Mouse (Mus musculus) cerebellum, adult 2 months (tissue): Measurements from ENCODE around the gene Pdpn. TPM values are rescaled to one million over a fixed set of nuclear protein-coding genes. Genes with fewer than 3 reads are reported as not detected.
A peak's percentile ranks its signal among the peaks of the same experiment; 100 is the strongest.
"Not testable (repeated sequence)": the region's sequence is repeated elsewhere in the genome, so short reads cannot be mapped to it uniquely, and the experiment has no call there.

ENCODE experiments used
- DNase-seq, 2 experiments: peaks; one replicate each; pipeline ENCODE4 v3.0.0; 2021
- H3K27ac ChIP-seq: fragments of 200-500 bp; 2 replicates; pipeline ENCODE4 v1.5.1; 2012; ENCODE audit warnings: low read length, control low read depth, inconsistent platforms; ENCODE audit not compliant: insufficient read depth
- H3K27me3 ChIP-seq: fragments of 200-500 bp; 2 replicates; pipeline ENCODE4 v1.6.1; 2012; ENCODE audit warnings: inconsistent platforms, mild to moderate bottlenecking, low read length, moderate library complexity; ENCODE audit not compliant: control insufficient read depth, insufficient read depth
- H3K4me1 ChIP-seq: fragments of 200-500 bp; 2 replicates; pipeline ENCODE4 v1.6.1; 2011; ENCODE audit warnings: low read length; ENCODE audit not compliant: control insufficient read depth, insufficient read depth
- H3K4me3 ChIP-seq: fragments of 200-500 bp; replicated peaks from 2 replicates; pipeline ENCODE3; 2011; ENCODE audit warnings: mild to moderate bottlenecking, low read depth, low read length, control low read depth; ENCODE audit not compliant: insufficient read depth
- CTCF ChIP-seq: fragments of 200-500 bp; IDR thresholded peaks from 2 replicates; pipeline ENCODE4 v1.5.1; 2011; ENCODE audit warnings: low read depth, mild to moderate bottlenecking, control low read depth, low read length, moderate library complexity, borderline replicate concordance; ENCODE audit not compliant: insufficient read depth
- POLR2A ChIP-seq: fragments of 200-500 bp; IDR thresholded peaks from 2 replicates; pipeline ENCODE4 v1.6.1; 2011; ENCODE audit warnings: low read length, control low read depth, borderline replicate concordance; ENCODE audit not compliant: insufficient read depth
- WGBS: fragments of 180-500 bp; shearing (Covaris S2); methylation state at CpG from one replicate; pipeline ENCODE4 v1.1.7; 2018; 5-methylcytosine and 5-hydroxymethylcytosine counted together
- polyA plus RNA-seq: library from polyadenylated mRNA; depleted of rRNA; stranded (reverse); fragments of >200 nt; gene quantifications from 2 replicates; pipeline ENCODE4 v1.2.3, GENCODE M21; 2012; rRNA removed

Pdpn gene
- 7.7 and 8.4 TPM in 2 replicates for polyA plus RNA-seq

- peaks cover 10% of the 10 kb centered on the region; the same call in 1 of the 2 replicates for H3K4me1 ChIP-seq
- WGBS, result 12% methylated on average over 31 of the region's 31 CpGs
- TF ChIP-seq POLR2A (no peak), CTCF (no peak)
- no peak within 1 kb of the TSS for H3K27ac ChIP-seq
- H3K27me3 ChIP-seq, result no peaks in the 10 kb centered on the region; the same call in 1 of the 2 replicates
- peak; percentile 17 to 22 for DNase-seq
- H3K4me3 ChIP-seq, result peak within 1 kb of the TSS; percentile 4
These were observed at the start of gene Pdpn for GRCm38 (mm10) chr4:143299325-143300070. Pdpn (minus strand) TSS chr4:143299564.

DNA sequence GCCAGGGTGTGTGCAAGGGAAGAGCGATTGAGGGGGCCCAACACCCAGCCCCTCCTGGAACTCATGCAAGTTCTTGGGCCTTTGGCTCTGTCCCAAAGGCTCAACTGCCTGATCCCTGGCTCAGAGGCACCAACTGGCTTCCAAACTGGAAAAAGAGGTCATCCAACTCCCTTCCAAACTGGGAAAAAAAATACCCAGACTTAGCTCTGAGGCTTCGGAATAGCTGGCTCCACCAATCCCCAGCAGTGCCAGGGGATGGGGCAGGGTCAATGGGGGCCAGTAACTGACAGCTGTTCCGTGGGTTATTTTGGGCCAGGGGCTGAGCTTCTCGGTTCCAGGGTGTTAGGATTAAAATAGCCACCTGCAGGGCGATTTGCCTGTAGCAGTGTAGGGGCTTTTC lies 49.3 kb upstream of the Pdpn start:
- TF ChIP-seq CTCF (no peak), POLR2A (no peak)
- Histone ChIP-seq H3K27ac (no peak overlapping the region), H3K27me3 (no peaks in the 10 kb centered on the region), H3K4me3 (no peak overlapping the region), H3K4me1 (peaks cover 5% of the 10 kb centered on the region)
- 26% methylated on average over 5 of the region's 5 CpGs for WGBS
- peak; percentile 28 to 57 for DNase-seq

DNA sequence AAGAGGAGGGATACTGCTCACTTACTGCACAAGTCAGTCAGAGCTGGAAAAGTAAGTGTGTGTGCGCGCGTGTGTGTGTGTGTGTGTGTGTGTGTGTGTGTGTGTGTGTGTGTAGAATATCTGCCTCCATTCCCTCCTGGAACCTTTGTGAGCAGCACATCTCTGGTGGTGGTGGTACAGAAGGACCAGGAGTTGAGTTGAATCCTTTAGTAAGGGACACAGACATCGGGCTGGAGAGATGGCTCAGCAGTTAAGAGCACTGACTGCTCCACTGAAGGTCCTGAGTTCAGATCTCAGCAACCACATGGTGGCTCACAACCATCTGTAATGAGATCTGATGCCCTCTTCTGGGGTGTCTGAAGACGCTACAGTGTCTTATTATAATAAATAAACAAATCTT lies 46.1 kb upstream of the Pdpn start:
- peaks cover 10% of the 10 kb centered on the region for H3K4me1 ChIP-seq
- not testable (repeated sequence) for H3K27ac ChIP-seq, DNase-seq, H3K4me3 ChIP-seq, H3K27me3 ChIP-seq
- 92% methylated on average over 5 of the region's 5 CpGs for WGBS

- 14% methylated on average over 7 of the region's 7 CpGs for WGBS
These were observed 42.1 kb upstream of the Pdpn start for GRCm38 (mm10) chr4:143341470-143341869.

GRCm38 (mm10) chr4:143339808-143340207 lies 40.4 kb upstream of the Pdpn start:
- no peak for DNase-seq
- TF ChIP-seq POLR2A, result no peak
- TF ChIP-seq CTCF, result no peak
- 85% methylated on average over 13 of the region's 13 CpGs for WGBS
- H3K4me1 ChIP-seq, result peaks cover 5% of the 10 kb centered on the region
- no peak overlapping the region for H3K4me3 ChIP-seq
- no peaks in the 10 kb centered on the region for H3K27me3 ChIP-seq
- no peak overlapping the region for H3K27ac ChIP-seq

More at GRCm38 (mm10) chr4:143341470-143341869, 42.1 kb upstream of the Pdpn start:
- no peak overlapping the region for H3K27ac ChIP-seq
- peak; percentile 30 to 61 for DNase-seq
- peaks cover 5% of the 10 kb centered on the region for H3K4me1 ChIP-seq
- TF ChIP-seq POLR2A (no peak), CTCF (no peak)
- no peaks in the 10 kb centered on the region for H3K27me3 ChIP-seq
- no peak overlapping the region for H3K4me3 ChIP-seq

DNA sequence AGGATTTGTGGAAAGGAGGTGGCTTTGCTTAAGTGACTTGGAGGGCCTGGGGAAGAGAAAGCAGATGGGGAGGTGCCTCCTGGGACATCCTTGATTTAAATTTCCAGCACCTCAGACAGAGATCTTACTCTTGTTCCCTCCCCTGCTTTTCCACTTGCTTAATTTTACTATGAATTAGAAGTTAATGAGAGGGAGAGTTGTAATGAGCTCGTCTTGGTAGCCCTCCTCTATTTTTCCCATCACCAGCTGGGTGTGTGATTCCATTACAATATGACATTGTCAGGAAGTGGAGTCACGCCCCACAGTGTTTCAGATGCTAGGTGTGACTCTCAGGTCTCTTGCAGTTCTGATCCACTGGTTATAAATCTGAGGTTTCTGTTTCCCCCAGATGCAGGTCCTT lies 36.7 kb upstream of the Pdpn start:
- no peak for DNase-seq
- Histone ChIP-seq H3K4me1 (no peaks in the 10 kb centered on the region), H3K27me3 (no peaks in the 10 kb centered on the region), H3K27ac (no peak overlapping the region), H3K4me3 (no peak overlapping the region)
- TF ChIP-seq POLR2A, result no peak
- TF ChIP-seq CTCF, result no peak
- WGBS, result 64% methylated on average over 2 of the region's 2 CpGs

DNA sequence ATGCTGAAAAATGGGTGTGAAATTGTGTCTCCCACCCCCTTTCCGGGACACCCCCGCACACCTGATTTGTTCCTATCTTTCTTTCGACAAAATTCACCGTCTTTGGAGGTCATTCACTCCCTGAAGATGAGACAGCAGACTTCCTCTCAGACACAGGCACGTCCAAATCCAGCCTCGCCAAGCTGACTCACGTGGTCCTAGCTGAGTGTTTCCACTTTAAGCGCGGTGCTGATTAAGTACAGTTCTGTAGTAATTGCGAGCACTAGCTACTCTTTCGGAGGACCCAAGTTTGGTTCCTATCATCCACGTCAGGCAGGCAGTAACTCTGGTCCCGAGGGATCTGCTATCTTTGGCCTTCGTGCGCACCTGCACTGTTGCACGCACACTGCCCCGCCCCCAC lies 35.6 kb upstream of the Pdpn start:
- Histone ChIP-seq H3K4me3 (no peak overlapping the region), H3K27ac (no peak overlapping the region), H3K27me3 (no peaks in the 10 kb centered on the region), H3K4me1 (no peaks in the 10 kb centered on the region)
- TF ChIP-seq CTCF (no peak), POLR2A (no peak)
- WGBS, result 92% methylated on average over 17 of the region's 17 CpGs
- no peak for DNase-seq

DNA sequence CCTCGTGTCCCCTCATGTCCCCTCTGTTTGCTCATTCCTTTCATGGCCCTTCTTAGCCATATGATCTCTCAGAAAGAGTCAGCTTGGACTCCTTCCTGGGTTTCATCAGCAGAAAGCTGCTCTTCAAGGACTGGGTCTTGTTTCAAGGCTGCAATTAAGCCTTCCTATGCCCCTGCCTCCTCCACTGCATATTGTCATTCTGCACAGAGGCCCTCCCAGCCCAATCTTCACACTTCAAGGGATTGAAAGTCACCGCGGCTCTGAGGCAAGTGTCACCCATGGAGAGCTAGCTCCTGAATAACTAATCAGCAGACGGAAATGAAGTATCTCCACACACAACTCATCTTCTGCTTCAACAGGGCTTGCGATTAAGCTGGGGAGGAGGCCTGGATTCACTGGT lies 34.8 kb upstream of the Pdpn start:
- WGBS, result 37% methylated on average over 5 of the region's 5 CpGs
- H3K4me3 ChIP-seq, result no peak overlapping the region
- H3K4me1 ChIP-seq, result no peaks in the 10 kb centered on the region
- H3K27ac ChIP-seq, result no peak overlapping the region
- TF ChIP-seq CTCF (no peak), POLR2A (no peak)
- DNase-seq, result no peak
- H3K27me3 ChIP-seq, result no peaks in the 10 kb centered on the region
